Mouse (Mus musculus) stomach, postnatal 0 days (tissue): ENCODE results near the gene Nrcam.

Experiments
- CTCF ChIP-seq: IDR thresholded peaks from 2 replicates; pipeline ENCODE4 v1.5.1; 2016; ENCODE audit warnings: antibody characterized with exemption, low read depth, mild to moderate bottlenecking, moderate library complexity
- EP300 ChIP-seq: optimal IDR thresholded peaks from 2 replicates; pipeline ENCODE3; 2016; ENCODE audit warnings: antibody characterized with exemption

DNA sequence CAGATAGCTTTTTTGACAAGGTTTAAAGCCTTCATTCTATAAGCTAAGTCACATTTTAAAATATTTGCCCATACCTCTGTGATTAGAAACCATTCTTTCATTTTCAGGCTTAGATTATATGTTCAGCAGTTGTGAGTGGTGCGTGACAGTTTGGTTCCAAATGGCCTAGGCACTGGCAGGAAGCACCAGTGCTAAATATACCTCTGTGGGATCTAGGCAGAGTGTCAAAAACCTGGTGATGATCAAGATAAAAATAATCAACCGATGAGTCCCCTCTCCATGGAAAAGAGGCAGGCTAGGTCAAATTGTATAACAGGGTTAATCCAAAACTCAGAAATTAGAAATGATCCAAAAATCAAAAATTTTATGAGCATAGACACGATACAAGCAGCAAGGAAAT, 82.3 kb downstream of the Nrcam start:
- TF ChIP-seq CTCF: no peak
- no peak for TF ChIP-seq EP300
